Mouse (Mus musculus) gastrocnemius, adult 18-20 months (tissue): ENCODE data around the gene Pde2a. TPM values are rescaled to one million over a fixed set of nuclear protein-coding genes. Genes with fewer than 3 reads are reported as not detected.
A peak's percentile ranks its signal among the peaks of the same experiment; 100 is the strongest.

Experiments used
- DNase-seq: peaks from one replicate; pipeline ENCODE4 v3.0.0; 2021; ENCODE audit warnings: low spot score
- long read RNA-seq, 2 experiments: library from polyadenylated mRNA; stranded (forward); transcript quantifications; one replicate each; pipeline ENCODE4 v2.0.0; 2021
- total RNA-seq, 2 experiments: library from RNA; stranded (reverse); gene quantifications; 2 replicates each; pipeline ENCODE4 v1.2.3; 2021

Pde2a gene
- 10 to 100 TPM; 21.0 to 23.0 TPM for total RNA-seq
- long read RNA-seq, experiment 1, partial matches to known transcripts = 24 of 37 reads
- long read RNA-seq, experiment 1, other reads (novel, unspliced or antisense) = 13 of 37 reads
- long read RNA-seq, experiment 2, partial matches to known transcripts = 16 of 27 reads
- long read RNA-seq, experiment 2, other reads (novel, unspliced or antisense) = 11 of 27 reads

- no peak for DNase-seq
Measured at GRCm38 (mm10) chr7:101421529-101421928, at the start of gene Pde2a. Pde2a (plus strand) TSS chr7:101421691.

DNA sequence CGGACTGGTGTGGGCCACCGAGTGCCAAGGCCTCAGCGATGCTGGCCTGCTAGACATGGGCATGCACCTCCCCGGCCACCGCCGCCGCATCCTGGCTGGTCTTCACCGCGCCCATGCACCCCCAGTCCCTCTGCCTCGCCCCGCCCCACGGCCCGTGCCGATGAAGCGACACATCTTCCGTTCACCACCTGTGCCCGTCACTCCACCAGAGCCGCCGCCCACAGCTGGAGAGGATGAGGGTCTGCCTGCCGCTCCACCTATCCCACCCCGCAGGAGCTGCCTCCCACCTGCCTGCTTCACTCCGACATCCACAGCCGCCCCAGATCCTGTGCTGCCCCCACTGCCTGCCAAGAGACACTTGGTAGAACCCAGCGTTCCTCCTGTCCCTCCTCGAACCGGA lies 48.4 kb upstream of the Pde2a start:
- DNase-seq = no peak

DNA sequence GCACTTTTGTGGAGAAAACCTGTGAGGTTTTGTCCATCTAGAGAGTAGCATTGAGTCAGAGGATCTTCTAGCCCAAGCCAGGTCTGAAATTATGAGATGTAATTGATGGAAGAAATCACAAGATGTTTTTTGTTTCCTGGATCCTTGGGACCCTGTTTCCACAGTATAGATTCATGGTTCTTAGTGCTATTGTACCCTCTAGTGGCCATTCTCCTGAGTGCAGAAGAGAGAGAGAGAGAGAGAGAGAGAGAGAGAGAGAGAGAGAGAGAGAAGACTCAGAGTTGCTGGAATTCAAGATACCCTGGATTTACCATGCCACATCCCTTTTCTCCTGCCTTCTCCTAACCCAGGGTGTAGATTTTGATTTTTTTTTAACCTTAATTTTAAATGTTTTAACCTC lies 47.3 kb upstream of the Pde2a start:
- peak; percentile 57 for DNase-seq

GRCm38 (mm10) chr7:101376701-101377340 lies 44.7 kb upstream of the Pde2a start:
- no peak for DNase-seq

- peak; percentile 75 for DNase-seq
Measured at GRCm38 (mm10) chr7:101377741-101378262, 43.7 kb upstream of the Pde2a start.

GRCm38 (mm10) chr7:101378285-101378684 lies 43.2 kb upstream of the Pde2a start:
- no peak for DNase-seq

DNA sequence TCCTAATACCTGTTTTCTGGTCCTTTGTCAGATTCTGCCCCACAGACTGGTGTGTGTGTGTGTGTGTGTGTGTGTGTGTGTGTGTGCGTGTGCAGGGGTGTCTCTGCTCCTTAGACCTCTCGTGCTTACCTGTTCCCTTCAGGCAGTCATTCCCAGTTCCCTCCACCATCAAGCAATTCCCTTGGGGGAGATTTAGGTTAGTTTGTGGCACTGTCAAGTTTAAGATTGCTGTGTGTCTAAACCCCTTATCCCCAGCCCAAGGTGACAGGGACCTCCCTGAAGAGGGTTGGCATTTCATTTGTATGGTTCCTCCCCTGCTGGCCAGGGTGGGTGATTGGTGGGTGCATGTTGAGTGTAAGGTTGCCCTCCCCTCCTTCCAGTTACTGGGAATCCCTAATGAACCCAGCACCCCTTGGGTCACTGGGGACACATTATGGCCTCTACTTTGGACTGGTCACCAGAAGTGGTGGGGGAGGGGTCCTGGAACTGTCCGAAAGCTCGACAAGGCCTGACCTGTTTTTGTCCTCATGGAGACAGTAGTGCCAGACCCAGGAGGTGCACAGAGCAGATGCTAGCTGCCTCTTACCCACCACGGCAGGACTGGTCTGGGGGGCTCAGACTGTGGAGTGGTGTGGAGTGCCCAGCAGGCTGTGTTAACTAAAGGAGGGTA lies 42.6 kb upstream of the Pde2a start:
- DNase-seq = no peak

DNA sequence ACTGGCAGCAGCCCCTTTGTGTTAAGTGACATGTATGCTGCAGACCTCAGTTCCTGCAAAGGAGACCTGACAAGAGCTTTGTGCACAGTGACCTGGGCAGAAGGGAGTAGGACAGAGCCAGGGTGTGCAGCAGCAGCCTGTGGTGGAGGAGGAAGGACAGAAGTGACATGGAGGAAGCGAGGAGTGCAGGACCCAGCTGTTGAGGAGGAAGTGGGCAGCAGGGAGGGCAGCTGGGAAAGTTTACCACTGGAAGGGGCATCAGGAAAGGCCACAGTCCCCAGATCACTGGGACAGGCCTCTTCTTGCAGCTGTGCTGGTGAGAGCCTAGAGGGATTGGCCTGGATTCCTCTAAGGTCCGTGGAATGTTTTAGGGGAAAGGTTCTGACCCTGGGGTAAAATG lies 41.8 kb upstream of the Pde2a start:
- no peak for DNase-seq

DNA sequence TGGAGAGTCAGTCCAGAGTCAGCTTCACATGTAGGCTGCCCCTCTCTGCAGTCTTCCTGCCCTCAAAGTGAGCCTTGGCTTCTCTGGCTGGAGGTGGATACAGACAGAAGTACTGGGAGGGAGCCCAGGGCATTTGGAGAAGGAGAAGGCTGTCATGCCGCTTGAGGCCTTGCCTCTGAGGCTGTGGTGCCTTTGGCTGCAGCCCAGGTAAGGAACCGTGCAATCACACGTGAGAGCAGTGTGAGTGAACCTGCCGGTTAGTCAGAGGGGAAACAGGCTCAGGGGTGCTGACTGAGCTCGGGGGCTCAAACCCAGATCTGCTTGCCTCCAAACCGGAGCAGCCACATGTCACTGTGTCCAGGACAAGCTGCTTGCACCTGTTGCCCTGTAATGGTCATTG lies 40.0 kb upstream of the Pde2a start:
- peak; percentile 47 for DNase-seq

- DNase-seq = peak; percentile 71
Measured at GRCm38 (mm10) chr7:101382378-101382777, 39.1 kb upstream of the Pde2a start.

GRCm38 (mm10) chr7:101383756-101384155 lies 37.7 kb upstream of the Pde2a start:
- DNase-seq = no peak

DNA sequence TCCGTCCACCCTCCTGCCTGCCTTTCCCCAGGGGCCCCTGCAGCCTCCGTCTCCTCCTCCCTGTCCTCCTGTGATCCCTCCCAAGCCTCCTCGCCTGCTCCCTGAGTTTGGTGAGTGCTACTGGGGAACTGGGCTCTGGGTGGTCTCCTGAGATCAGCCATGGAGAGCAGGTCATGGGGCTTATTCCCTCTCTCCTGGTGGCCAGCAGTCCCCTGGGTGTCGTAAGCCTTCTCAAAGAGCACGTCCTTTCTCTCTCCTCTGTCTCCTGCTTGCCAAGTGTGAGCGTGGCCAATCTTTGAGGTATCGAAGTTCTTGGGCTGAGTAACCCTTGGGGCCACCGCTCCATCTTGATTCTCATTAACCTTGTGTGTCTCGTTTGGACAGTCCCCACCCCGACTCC lies 36.6 kb upstream of the Pde2a start:
- DNase-seq = no peak

DNA sequence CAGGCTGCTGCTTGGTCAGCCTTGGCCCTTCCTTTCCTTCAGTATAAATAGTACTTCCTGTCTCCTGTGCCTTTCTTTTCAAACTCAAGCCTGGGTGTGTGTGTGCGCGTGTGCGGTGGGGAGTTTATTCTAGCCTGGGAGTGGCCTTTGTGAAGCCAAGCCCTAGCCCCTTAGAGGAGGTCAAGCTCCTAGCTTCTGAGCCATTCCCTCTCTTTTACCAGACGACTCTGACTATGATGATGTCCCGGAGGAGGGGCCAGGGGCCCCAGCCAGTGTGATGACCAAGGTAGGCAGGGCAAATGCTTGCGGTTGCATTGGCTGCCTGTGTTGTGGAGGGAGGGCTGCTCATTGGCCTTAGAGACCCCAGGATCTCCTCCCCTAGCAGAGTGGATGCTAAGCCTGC lies 36.2 kb upstream of the Pde2a start:
- no peak for DNase-seq

DNA sequence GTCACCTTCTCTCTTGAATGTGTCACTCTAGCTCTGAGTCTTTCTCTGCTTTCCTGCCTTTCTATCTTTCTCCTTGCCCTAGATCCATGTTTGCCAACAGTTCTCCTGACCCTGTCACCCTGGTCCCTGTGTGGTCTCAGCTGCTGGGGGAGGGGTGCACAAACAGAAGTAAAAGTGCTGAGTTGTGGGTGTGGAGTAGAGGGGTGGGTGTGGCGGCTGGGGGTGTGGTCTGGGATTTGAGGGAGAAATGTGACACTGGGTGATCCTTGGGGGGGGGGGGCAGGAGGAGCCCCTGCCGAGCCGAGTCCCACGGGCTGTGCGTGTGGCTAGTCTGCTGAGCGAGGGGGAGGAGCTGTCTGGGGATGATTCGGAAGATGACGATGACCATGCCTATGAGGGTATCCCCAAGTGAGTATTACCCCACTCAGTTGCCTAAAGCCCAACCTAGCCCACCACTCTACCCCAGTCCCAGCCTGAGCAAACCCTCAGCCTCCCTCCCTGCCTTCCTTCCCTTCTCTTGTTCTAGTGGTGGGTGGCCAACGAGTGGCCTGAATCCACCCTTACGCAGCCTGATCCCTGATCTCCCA lies 35.5 kb upstream of the Pde2a start:
- no peak for DNase-seq

DNA sequence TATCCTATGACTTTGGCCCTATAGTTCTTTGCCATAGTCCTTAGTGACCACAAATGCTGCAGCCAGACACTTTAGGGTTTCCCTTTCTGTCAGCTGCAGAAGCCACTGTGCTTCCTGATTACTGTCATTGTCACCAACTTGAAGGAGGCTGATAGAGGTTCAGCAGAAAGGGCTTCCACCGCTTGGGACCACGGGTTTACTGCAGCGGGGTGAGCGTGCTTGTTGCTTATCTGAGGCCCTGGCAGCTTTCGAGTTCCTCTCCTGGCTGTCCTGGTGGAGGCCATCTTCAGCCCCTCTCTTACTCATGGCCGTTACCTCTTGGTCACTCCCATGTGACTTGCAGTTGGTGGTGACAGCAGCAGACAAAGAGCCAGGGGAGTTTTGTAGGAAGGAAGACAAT lies 32.2 kb upstream of the Pde2a start:
- no peak for DNase-seq

DNA sequence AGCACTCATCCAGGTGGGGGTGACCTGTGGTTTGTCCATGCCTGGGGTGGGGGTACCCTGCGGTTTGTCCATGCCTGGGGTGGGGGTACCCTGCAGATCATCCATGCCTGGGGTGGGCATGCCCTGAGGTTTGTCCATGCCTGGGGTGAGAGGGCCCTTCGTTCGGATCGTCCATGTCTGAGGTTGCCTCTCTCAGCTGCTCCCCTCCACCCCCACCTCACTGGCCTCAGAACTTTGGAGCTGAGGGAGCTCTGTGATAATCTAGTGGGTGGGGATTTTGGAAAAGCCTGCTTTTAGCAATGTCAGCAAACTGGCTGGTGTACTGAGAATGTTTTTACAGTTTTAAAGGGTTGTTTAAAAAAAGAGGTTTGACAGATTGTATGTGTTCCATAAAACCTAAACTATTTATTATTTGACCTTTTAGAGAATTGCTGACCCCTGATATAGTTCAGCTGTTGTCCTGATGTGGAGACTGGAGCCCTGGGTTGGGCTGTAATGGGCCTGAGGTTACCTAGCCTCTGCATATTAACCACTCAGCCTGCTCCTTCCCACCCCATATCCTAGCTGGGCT lies 29.5 kb upstream of the Pde2a start:
- no peak for DNase-seq

- DNase-seq = no peak
Measured at GRCm38 (mm10) chr7:101393015-101393414, 28.5 kb upstream of the Pde2a start.

GRCm38 (mm10) chr7:101393694-101394504 lies 27.6 kb upstream of the Pde2a start:
- DNase-seq = peak; percentile 78

GRCm38 (mm10) chr7:101394569-101394968 lies 26.9 kb upstream of the Pde2a start:
- no peak for DNase-seq

DNA sequence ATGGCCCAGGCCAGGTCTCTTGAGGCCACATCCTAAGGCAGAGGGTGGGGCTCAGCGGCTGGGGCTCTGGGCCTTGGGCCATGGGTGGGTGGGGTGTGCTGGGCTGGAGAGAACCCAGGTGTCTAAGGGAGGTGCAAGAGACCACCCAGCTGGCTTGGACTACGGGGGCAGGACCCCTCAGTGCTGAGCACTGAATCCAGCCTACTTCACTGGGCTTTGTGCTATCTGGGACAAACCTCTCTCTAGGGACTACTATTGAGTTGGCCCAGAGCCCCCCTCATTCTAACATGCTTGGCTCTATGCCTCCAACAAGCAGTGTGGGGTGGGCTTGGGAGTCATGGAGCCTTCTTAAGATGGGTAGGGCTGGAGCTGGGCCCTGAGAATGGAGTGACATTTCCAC lies 26.0 kb upstream of the Pde2a start:
- no peak for DNase-seq

GRCm38 (mm10) chr7:101397175-101397574 lies 24.3 kb upstream of the Pde2a start:
- no peak for DNase-seq
